Mouse (Mus musculus) midbrain, embryonic 16.5 days (tissue): ENCODE results near the gene Zc3h14. TPM values are rescaled to one million over a fixed set of nuclear protein-coding genes. Genes with fewer than 3 reads are reported as not detected.

Source experiments
- ATAC-seq: fragments of 200-750 bp; cut with Nextera tagmentation; 2 replicates; pipeline ENCODE4 v1.8.0; 2017; ENCODE audit warnings: moderate TSS enrichment
- H3K27ac ChIP-seq: fragments of 300-500 bp; sonication (generic); 2 replicates; pipeline ENCODE4 v1.5.1; 2014; ENCODE audit warnings: mild to moderate bottlenecking, low read length, mixed read lengths
- H3K27me3 ChIP-seq: fragments of 300-500 bp; sonication (generic); 2 replicates; pipeline ENCODE4 v1.6.1; 2014; ENCODE audit warnings: low read depth, low read length, mixed read lengths; ENCODE audit not compliant: control insufficient read depth, insufficient read depth
- H3K36me3 ChIP-seq: fragments of 300-500 bp; sonication (generic); 2 replicates; pipeline ENCODE4 v1.6.1; 2014; ENCODE audit warnings: mild to moderate bottlenecking, low read length, moderate library complexity, mixed read lengths; ENCODE audit not compliant: control insufficient read depth, insufficient read depth
- H3K4me1 ChIP-seq: fragments of 300-500 bp; sonication (generic); 2 replicates; pipeline ENCODE4 v1.6.1; 2014; ENCODE audit warnings: mild to moderate bottlenecking, low read length, mixed read lengths; ENCODE audit not compliant: control insufficient read depth, insufficient read depth
- H3K4me2 ChIP-seq: fragments of 300-500 bp; sonication (generic); 2 replicates; pipeline ENCODE4 v1.6.1; 2014; ENCODE audit warnings: mild to moderate bottlenecking, low read length, mixed read lengths
- H3K4me3 ChIP-seq: fragments of 300-500 bp; sonication (generic); 2 replicates; pipeline ENCODE4 v1.5.1; 2014; ENCODE audit warnings: low read depth, mild to moderate bottlenecking, low read length, moderate library complexity, mixed read lengths
- H3K9ac ChIP-seq: fragments of 300-500 bp; sonication (generic); 2 replicates; pipeline ENCODE4 v1.6.1; 2014; ENCODE audit warnings: low read depth, low read length, mixed read lengths
- H3K9me3 ChIP-seq: fragments of 300-500 bp; sonication (generic); replicated peaks from 2 replicates; pipeline ENCODE4 v1.6.1; 2014; ENCODE audit warnings: mild to moderate bottlenecking, low read length, mixed read lengths; ENCODE audit not compliant: control insufficient read depth, poor library complexity, severe bottlenecking
- WGBS: fragments of 180-500 bp; shearing (Covaris S2); extraction: QIAGEN DNeasy Blood & Tissue Kit; methylation state at CpG from one replicate; pipeline ENCODE4 v1.1.7; 2014; 5-methylcytosine and 5-hydroxymethylcytosine counted together
- polyA plus RNA-seq: library from polyadenylated mRNA; unstranded; fragments of >200 nt; fragmentation: Nextera tagmentation; extraction: Ambion mirVana; gene quantifications from 2 replicates; pipeline ENCODE4 v1.2.1, GENCODE M21; 2015

The Zc3h14 gene
- polyA plus RNA-seq, 1 experiment from 2014 or later: 103 TPM

DNA sequence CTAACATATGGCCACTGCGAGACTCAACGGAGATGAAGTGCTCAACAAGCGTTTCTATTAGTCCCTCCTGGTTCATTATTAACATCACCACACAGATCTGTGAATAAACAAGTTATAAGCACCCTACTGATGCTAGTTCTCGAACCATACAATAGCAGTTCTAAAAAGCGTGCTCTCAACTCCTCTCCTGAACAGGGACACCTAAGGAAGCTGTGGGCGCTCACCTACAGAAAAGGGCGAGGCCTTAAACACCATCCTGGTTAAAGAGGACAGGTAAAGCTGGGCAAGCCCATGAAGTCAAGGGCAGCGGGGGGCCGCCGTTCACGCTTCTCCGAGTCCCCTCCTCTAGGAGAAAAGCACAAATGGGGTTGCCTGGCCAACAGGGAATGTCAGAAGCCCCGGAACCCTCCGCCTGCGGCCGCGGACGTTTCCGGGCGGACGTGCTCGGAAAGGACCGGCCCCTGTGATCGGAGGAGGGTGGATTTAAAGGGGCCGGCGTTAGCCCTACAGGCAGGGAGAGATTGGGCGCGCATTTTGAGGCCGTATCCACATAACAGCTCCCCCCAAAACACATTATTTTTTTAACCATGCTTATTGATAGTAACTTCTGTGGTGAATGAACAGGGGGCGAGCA, 12.4 kb upstream of the Zc3h14 start:
- WGBS: under 1% methylated on average over 30 of the region's 30 CpGs
- ATAC-seq: peak; percentile 92

DNA sequence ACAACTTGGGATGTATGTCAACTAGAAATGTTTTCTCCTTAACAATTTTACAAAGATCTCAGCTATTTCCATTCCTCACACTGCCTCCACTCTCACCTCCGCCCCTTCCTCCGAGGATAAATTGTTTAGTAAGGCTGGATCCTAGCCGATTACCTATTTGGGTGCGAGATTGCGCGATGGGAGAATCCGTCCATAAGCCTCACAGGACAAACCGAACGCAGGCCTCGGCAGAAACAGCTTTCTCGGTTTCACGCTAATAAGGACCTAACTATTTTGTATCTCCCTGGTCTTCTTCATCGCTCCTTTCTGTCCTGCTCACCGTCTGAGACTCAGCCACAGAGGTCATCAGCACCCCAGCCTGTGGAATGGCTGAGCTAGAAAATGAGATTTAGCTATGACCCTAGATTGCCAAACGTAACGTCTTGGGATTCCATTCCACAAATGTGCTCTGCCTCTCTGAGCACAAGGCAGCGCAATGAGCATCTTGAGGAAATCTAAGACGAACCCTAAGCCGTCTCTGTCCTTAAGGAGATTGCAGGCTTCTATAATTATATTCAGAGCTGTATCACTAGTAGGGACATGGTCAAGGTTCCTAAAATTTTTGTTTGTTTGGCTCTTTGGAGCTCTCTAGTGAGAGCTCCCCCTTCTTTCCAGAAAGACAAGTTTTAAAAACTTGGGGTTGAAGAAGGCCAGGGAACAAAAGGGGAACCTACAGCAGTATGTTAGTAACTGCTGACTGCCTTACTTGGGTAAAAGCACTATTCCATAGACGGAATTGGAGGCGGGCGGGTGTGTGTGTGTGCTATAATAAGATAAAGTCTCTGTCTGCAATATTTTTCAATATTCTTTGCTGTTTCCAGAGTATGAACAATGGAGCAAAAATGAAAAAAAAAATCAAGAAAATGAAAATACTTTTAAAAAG, 11.6 kb upstream of the Zc3h14 start:
- 8% methylated on average over 22 of the region's 22 CpGs for WGBS
- peak; percentile 33; the same call in 1 of the 2 replicates for ATAC-seq
- Histone ChIP-seq H3K27me3 (peaks cover 7% of the 10 kb centered on the region; the same call in 1 of the 2 replicates), H3K4me2 (peak overlapping the region; percentile 79), H3K4me3 (peak overlapping the region; percentile 75), H3K27ac (peak overlapping the region; percentile 80; the same call in 1 of the 2 replicates), H3K36me3 (no peaks in the 10 kb centered on the region), H3K4me1 (peaks cover 42% of the 10 kb centered on the region), H3K9me3 (no peaks in the 10 kb centered on the region), H3K9ac (peak overlapping the region; percentile 70)

More for the DNA sequence above, 12.4 kb upstream of the Zc3h14 start:
- Histone ChIP-seq H3K9me3 (no peaks in the 10 kb centered on the region), H3K9ac (peak overlapping the region; percentile 70), H3K4me2 (peak overlapping the region; percentile 79), H3K27ac (peak overlapping the region; percentile 80), H3K4me1 (peaks cover 42% of the 10 kb centered on the region), H3K27me3 (peaks cover 7% of the 10 kb centered on the region; the same call in 1 of the 2 replicates), H3K4me3 (peak overlapping the region; percentile 75), H3K36me3 (no peaks in the 10 kb centered on the region)

DNA sequence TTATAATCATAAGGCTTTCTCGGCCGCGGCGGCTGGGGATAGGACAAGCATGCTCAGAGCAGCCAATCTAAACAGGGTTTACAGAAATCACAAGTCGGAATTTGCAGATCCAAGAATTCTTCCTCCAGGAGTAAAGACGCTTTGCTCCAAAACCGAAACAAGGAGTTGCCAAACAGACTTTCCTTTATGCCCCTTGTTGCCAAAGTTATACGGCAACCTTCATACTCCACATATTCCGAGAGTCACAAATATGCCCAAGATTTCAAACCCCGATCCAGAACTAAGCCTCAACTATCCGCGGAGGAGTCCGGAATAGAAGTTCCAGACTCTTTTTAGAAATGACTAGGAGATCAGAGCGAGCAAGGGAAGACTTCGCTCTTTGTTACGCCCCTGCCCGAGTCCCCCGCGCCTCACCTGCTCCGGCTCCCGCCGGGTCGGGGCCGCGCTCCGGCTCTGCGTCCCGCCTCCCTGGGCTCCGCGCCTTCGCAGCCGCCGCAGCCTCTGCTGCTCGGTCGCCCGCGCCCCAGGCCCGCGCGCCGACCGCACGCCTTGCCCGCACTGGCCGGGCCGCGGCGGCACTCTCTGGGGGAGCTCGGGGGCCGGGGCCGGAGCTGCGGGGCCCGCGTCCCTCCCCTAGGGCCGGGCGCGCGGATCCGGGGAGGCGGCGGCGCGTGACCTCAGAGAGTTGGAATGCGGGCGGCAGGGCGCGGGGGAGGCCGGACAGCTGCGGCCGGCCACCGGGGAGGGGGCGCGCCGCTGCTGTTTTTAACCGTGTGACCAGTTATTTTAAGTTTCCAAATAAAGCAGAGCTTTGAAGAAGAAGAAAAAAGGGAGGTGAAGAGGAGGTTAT, 9.6 kb upstream of the Zc3h14 start, which contains the start of gene Ptpn21:
Gene Ptpn21, minus strand, starts transcription at position 455 of the 850 bp plus-strand sequence.
- WGBS: under 1% methylated on average over 72 of the region's 75 CpGs
- Histone ChIP-seq H3K27me3 (peaks cover 7% of the 10 kb centered on the region; the same call in 1 of the 2 replicates), H3K36me3 (no peaks in the 10 kb centered on the region), H3K4me3 (peak within 1 kb of the TSS; percentile 70), H3K27ac (peak within 1 kb of the TSS; percentile 55; the same call in 1 of the 2 replicates), H3K9ac (peak within 1 kb of the TSS; percentile 73), H3K4me2 (peak within 1 kb of the TSS; percentile 99), H3K9me3 (no peaks in the 10 kb centered on the region), H3K4me1 (peaks cover 38% of the 10 kb centered on the region)
- peak; percentile 29 for ATAC-seq

DNA sequence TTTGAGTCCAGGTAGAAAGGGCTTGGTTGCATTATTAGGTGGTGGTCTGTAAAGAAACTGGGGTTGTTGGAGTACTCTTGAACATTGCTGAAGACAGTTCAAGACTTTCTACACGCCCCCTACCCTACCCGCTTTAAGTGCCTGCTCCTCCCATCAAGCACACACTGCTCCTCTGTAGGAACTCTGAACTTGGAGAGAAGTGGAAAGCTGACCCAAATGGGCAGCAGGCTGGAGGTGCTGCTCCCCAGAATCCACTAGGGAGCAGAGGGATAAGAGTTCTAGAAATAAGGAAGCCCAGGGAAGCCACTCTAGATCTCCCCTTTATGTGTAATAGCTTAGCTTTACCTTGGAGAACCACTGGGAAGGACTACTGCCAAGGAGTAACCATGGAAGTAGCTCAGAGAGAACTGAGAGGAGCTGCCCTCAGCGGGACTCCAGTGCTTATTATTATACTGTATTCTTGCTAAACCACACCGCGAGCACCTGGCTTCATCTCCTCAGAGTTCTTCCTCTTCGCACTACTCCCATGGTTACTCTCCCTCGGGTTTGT, 8.9 kb upstream of the Zc3h14 start:
- Histone ChIP-seq H3K9ac (peak overlapping the region; percentile 73), H3K9me3 (no peaks in the 10 kb centered on the region), H3K4me3 (peak overlapping the region; percentile 70), H3K4me1 (peaks cover 32% of the 10 kb centered on the region), H3K4me2 (peak overlapping the region; percentile 99), H3K36me3 (no peaks in the 10 kb centered on the region), H3K27ac (no peak overlapping the region), H3K27me3 (peaks cover 7% of the 10 kb centered on the region; the same call in 1 of the 2 replicates)
- 12% methylated on average over 7 of the region's 7 CpGs for WGBS
- ATAC-seq: no peak

DNA sequence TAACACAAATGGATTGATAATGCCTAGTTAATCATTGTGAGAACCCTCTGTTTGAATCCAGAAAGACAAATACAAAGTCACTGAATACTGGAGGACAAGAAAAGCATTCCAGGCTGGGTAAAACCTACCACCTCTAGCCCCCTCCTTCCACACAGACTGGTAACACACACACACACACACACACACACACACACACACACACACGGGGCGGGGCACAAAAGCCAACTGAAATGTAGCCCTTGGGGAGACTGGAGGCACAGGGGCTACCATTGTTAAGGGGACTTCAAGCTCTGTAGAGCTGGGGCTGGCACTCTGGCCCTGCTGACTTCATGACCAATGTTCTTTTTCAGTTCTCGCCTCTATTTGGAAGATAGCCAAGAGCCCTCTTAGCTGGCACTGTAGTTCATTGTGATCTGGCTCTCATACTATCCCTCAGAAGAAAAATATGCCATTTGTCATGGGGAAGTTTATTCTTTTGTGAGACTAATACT, 5.7 kb upstream of the Zc3h14 start:
- H3K4me1 ChIP-seq: peaks cover 16% of the 10 kb centered on the region
- peak; percentile 20; the same call in 1 of the 2 replicates for ATAC-seq
- peaks cover 7% of the 10 kb centered on the region; the same call in 1 of the 2 replicates for H3K27me3 ChIP-seq
- no peaks in the 10 kb centered on the region for H3K36me3 ChIP-seq
- no peak overlapping the region for H3K4me3 ChIP-seq
- no peaks in the 10 kb centered on the region for H3K9me3 ChIP-seq
- no peak overlapping the region for H3K27ac ChIP-seq
- H3K4me2 ChIP-seq: no peak overlapping the region
- 65% methylated on average over 3 of the region's 3 CpGs for WGBS
- H3K9ac ChIP-seq: no peak overlapping the region

DNA sequence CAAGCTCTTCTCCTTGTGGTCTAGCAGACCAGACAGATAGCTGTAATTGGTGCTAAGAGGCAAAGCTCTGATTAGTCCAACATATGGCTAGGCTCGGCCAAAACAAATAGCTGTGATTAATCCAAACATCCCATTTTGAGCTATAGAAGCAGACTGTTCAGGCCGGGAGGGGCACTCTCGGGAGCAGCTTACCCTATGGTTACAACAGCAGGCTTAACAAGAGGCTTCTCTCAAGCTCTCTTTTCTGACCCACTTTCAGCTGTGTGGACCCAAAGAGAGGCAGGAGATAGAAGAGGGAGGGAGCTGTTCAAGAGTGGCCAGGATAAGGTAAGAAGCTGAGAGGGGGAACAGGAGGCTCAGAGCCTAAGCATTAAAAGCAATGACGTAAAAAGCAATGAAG, 1.1 kb upstream of the Zc3h14 start:
- ATAC-seq: no peak
- no peak overlapping the region for H3K9ac ChIP-seq
- no peaks in the 10 kb centered on the region for H3K27me3 ChIP-seq
- H3K4me3 ChIP-seq: no peak overlapping the region
- 65% methylated on average over 4 of the region's 4 CpGs for WGBS
- H3K27ac ChIP-seq: no peak overlapping the region
- H3K4me1 ChIP-seq: peaks cover 27% of the 10 kb centered on the region
- H3K4me2 ChIP-seq: no peak overlapping the region
- no peaks in the 10 kb centered on the region for H3K36me3 ChIP-seq
- no peaks in the 10 kb centered on the region for H3K9me3 ChIP-seq

DNA sequence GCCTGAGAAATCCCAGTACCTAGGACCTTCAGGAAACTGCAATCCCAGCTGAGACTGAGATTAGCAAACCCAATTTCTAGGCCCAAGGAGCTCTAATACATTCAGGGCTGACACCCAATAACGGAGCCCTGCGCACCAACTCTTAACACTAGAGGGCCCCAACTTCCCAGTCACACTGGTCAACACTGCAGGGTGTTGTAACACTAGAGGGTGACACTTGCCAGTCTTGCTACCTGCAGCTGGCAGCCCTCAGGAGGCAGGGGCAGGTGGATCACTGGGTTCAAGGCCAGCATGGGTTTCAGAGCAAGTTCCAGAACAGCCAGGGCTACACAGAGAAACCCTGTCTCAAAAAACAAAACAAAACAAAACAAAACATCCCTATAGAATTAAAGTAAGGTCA, 633 bp upstream of the Zc3h14 start:
- no peaks in the 10 kb centered on the region for H3K27me3 ChIP-seq
- peak; percentile 18; the same call in 1 of the 2 replicates for ATAC-seq
- no peak overlapping the region for H3K4me2 ChIP-seq
- no peaks in the 10 kb centered on the region for H3K9me3 ChIP-seq
- no peak overlapping the region for H3K27ac ChIP-seq
- H3K36me3 ChIP-seq: no peaks in the 10 kb centered on the region
- no peak overlapping the region for H3K9ac ChIP-seq
- H3K4me3 ChIP-seq: no peak overlapping the region
- H3K4me1 ChIP-seq: peaks cover 32% of the 10 kb centered on the region
- 13% methylated on average over 2 of the region's 2 CpGs for WGBS

DNA sequence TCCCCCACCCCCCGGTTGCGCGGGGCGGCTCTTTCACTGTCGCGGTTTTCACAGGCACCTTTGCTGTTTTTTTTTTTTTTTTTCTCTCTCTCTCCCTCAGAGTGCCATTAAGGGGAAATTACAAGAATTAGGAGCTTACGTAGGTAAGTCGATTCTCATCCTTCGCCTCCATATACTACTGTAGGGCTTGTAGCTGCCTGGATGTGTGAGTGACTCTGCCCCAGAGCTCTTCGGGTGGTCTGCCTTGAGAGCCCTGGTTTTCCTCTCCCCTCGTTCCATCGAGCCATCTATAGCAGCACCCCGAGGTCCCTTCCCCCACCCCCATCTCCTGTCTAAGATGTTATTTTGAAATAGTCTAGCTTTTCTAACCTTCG, 603 bp downstream of the Zc3h14 start:
- Histone ChIP-seq H3K4me1 (peaks cover 36% of the 10 kb centered on the region), H3K9ac (peak overlapping the region; percentile 88), H3K4me3 (peak overlapping the region; percentile 75), H3K9me3 (no peaks in the 10 kb centered on the region), H3K27ac (peak overlapping the region; percentile 88), H3K27me3 (no peaks in the 10 kb centered on the region), H3K36me3 (no peaks in the 10 kb centered on the region), H3K4me2 (peak overlapping the region; percentile 85)
- WGBS: under 1% methylated on average over 11 of the region's 14 CpGs
- ATAC-seq: peak; percentile 66
